ENCODE assay signal across 9 mouse cellular contexts in the genomic region with DNA sequence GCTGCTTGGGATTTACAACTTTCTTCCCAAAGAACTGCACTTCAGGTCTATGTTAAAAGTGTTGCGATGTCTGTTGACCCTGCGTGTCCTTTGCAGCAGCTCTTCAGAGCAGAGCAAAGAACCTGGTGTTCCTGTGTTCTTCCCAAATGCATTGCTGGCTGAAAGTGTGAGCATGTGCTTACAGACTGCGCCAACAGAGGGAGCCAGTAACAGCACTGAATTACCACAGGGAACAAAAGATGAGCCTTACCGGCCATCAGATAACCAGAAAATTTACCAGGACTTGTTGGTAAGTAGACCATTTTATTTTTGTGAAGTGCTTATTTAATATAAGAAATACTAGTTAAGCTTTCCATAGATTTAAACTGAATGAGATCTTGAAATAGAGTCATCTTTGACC. TPM values are rescaled to one million over a fixed set of nuclear protein-coding genes. Genes with fewer than 3 reads are reported as not detected.
DNase-seq lines count a peak whose midpoint lies in the region; ATAC-seq and TF ChIP-seq lines count a peak whose summit lies in the region.
"Had no signal": no experiment of that assay in that cellular context is flagged by ENCODE, and none has a peak within 500 bp of the region (broad histone marks: within the 10 kb centered on the region; RNA-seq: fewer than 3 reads in every experiment).

No protein-coding gene starts in this region.

- no peak overlapping the region for H3K4me2 ChIP-seq in kidney, embryonic 14.5 days (replicated peaks; ENCODE audit: low read depth, low read length)

- peak; percentile 22 to 66 for DNase-seq in adrenal gland, adult (ENCODE audit: inconsistent age in 2 of 2, low spot score in 1 of 2)
- no peak for DNase-seq in adrenal gland, postnatal 4 days (ENCODE audit: low spot score in 2 of 2)
- DNase-seq in kidney, adult 18-20 months: peak; percentile 73
- peak; percentile 26 for DNase-seq in G1E (ENCODE audit: low spot score)
- peak; percentile 41 for DNase-seq in embryo, embryonic 9.5 days (ENCODE audit: extremely low spot score)
- peak; percentile 57 to 83 for DNase-seq in kidney, postnatal 36 days

- H3K4me1 ChIP-seq in kidney, embryonic 14.5 days (ENCODE audit: control insufficient read depth, insufficient read depth, low read length): no peaks in the 10 kb centered on the region
- peaks cover 23% of the 10 kb centered on the region; the same call in 1 of the 2 replicates for H3K4me1 ChIP-seq in G1E (ENCODE audit: insufficient read depth, low read depth, low read length)

- H3K36me3 ChIP-seq in kidney, embryonic 14.5 days (ENCODE audit: control insufficient read depth, insufficient read depth, low read length): peaks cover 51% of the 10 kb centered on the region
- peaks cover 80% of the 10 kb centered on the region for H3K36me3 ChIP-seq in G1E (replicated peaks)

- ATAC-seq in kidney, embryonic 14.5 days (ENCODE audit: low FRiP score, low TSS enrichment): no peak
- ATAC-seq in G1E (ENCODE audit: extremely low read depth, insufficient number of reproducible peaks, low FRiP score, poor library complexity, severe bottlenecking): peak; percentile 54
- peak; percentile 96 for ATAC-seq in megakaryocyte progenitor cell, adult 5-6 weeks (replicated peaks; ENCODE audit: poor library complexity)

- H3K4me3 ChIP-seq in kidney, embryonic 14.5 days (ENCODE audit: low read length): no peak overlapping the region
- H3K4me3 ChIP-seq in G1E (ENCODE audit: low read depth, low read length): no peak overlapping the region
- H3K4me3 ChIP-seq: megakaryocyte, embryonic 14.5 days had no signal

- H3K27ac ChIP-seq in kidney, embryonic 14.5 days (ENCODE audit: low read depth, low read length): no peak overlapping the region

- TF ChIP-seq CTCF in G1E (IDR thresholded peaks at IDR 0.05; ENCODE audit: low read depth, low read length): peak; percentile 73

- H3K9ac ChIP-seq in kidney, embryonic 14.5 days (ENCODE audit: low read depth, low read length): no peak overlapping the region

- no peaks in the 10 kb centered on the region for H3K27me3 ChIP-seq in kidney, embryonic 14.5 days (ENCODE audit: control insufficient read depth, insufficient read depth, low read length)
- no peaks in the 10 kb centered on the region for H3K27me3 ChIP-seq in G1E (ENCODE audit: insufficient read depth, low read length)
- H3K27me3 ChIP-seq: megakaryocyte, embryonic 14.5 days had no signal

- no peaks in the 10 kb centered on the region for H3K9me3 ChIP-seq in kidney, embryonic 14.5 days (ENCODE audit: control insufficient read depth, low read length)
- no peaks in the 10 kb centered on the region for H3K9me3 ChIP-seq in G1E (replicated peaks)
- H3K9me3 ChIP-seq: megakaryocyte, embryonic 14.5 days had no signal

- 41% methylated on average over 4 of the region's 4 CpGs for WGBS in kidney, embryonic 14.5 days

RNA-seq across cellular contexts. Expression of a gene that starts 18.0 kb away (rescaled TPM):
- total RNA-seq in adrenal gland, postnatal 4 days (2021): 10 to 100 TPM in 1 of 2 experiments, 1 to 10 TPM in 1; 6.3 to 11.3 TPM
- 1.7 and 2.0 TPM in 2 replicates for polyA plus RNA-seq in kidney, embryonic 14.5 days (2014; fragmentation: Nextera tagmentation; extraction: Ambion mirVana)
- 155 and 174 TPM in 2 replicates for total RNA-seq in G1E (2014; fragmentation: Nextera tagmentation)
- total RNA-seq in G1E (2017): 155 and 166 TPM in 2 replicates
- 239 and 262 TPM in 2 replicates for polyA plus RNA-seq in G1E (2012)
- 17.3 and 22.6 TPM in 2 replicates for total RNA-seq in megakaryocyte progenitor cell, adult 5-6 weeks (2015)
- total RNA-seq in megakaryocyte progenitor cell, adult 5-6 weeks (2017): 9.2 and 16.3 TPM in 2 replicates

RNA-seq across cellular contexts. Expression of a gene that starts 38.3 kb away (rescaled TPM):
- 1 to 10 TPM; 6.5 to 7.1 TPM for total RNA-seq in adrenal gland, postnatal 4 days (2021)
- polyA plus RNA-seq in kidney, embryonic 14.5 days (2014; fragmentation: Nextera tagmentation; extraction: Ambion mirVana): 11.0 and 19.9 TPM in 2 replicates
- total RNA-seq in G1E (2014; fragmentation: Nextera tagmentation) (93.1 and 94.3 TPM in 2 replicates), G1E (2017) (19.9 and 26.0 TPM in 2 replicates)
- 2.8 and 4.0 TPM in 2 replicates for polyA plus RNA-seq in G1E (2012)
- 38.4 and 42.3 TPM in 2 replicates for total RNA-seq in megakaryocyte progenitor cell, adult 5-6 weeks (2015)
- total RNA-seq in megakaryocyte progenitor cell, adult 5-6 weeks (2017): 13.2 and 13.6 TPM in 2 replicates

RNA-seq across cellular contexts. Expression of a gene that starts 50.3 kb away (rescaled TPM):
- total RNA-seq in adrenal gland, postnatal 4 days (2021): 10 to 100 TPM in 1 of 2 experiments, 1 to 10 TPM in 1; 3.2 to 46.4 TPM
- polyA plus RNA-seq in kidney, embryonic 14.5 days (2014; fragmentation: Nextera tagmentation; extraction: Ambion mirVana): 87.9 and 90.5 TPM in 2 replicates
- total RNA-seq in G1E (2014; fragmentation: Nextera tagmentation): 2.4 and 3.0 TPM in 2 replicates
- total RNA-seq in G1E (2017): 19.8 and 23.1 TPM in 2 replicates
- polyA plus RNA-seq in G1E (2012): 0.21 TPM in 1 of 2 replicates, not detected in the other
- total RNA-seq in megakaryocyte progenitor cell, adult 5-6 weeks (2015): 5.2 and 11.2 TPM in 2 replicates
- 2.0 and 5.2 TPM in 2 replicates for total RNA-seq in megakaryocyte progenitor cell, adult 5-6 weeks (2017)

RNA-seq across cellular contexts. Expression of a gene that starts 51.2 kb away (rescaled TPM):
- 10 to 100 TPM; 83.4 to 87.0 TPM for total RNA-seq in adrenal gland, postnatal 4 days (2021)
- 85.1 and 91.4 TPM in 2 replicates for polyA plus RNA-seq in kidney, embryonic 14.5 days (2014; fragmentation: Nextera tagmentation; extraction: Ambion mirVana)
- total RNA-seq in G1E (2014; fragmentation: Nextera tagmentation) (27.8 and 47.3 TPM in 2 replicates), G1E (2017) (104 and 132 TPM in 2 replicates)
- polyA plus RNA-seq in G1E (2012): 39.9 TPM in 2 replicates
- 76.3 and 76.4 TPM in 2 replicates for total RNA-seq in megakaryocyte progenitor cell, adult 5-6 weeks (2015)
- total RNA-seq in megakaryocyte progenitor cell, adult 5-6 weeks (2017): 145 and 167 TPM in 2 replicates

Comparison
In these comparisons a context has a peak if more than half of its experiments do, and no peak if none do; other contexts are left out.
1. DNase-seq: peak in adrenal gland, adult (2 of 2), kidney, adult 18-20 months (single experiment), G1E (single experiment), embryo, embryonic 9.5 days (single experiment) and kidney, postnatal 36 days (2 of 2); none in adrenal gland, postnatal 4 days (0 of 2).
2. RNA of a gene that starts 18.0 kb away (total RNA-seq): 155 to 174 TPM in G1E; 9.2 to 22.6 TPM in megakaryocyte progenitor cell, adult 5-6 weeks and 6.3 to 11.3 TPM in adrenal gland, postnatal 4 days; every median in the first group is over 4 times any median in the second.